Mouse (Mus musculus): ENCODE measurements around the gene Parp4.

DNA sequence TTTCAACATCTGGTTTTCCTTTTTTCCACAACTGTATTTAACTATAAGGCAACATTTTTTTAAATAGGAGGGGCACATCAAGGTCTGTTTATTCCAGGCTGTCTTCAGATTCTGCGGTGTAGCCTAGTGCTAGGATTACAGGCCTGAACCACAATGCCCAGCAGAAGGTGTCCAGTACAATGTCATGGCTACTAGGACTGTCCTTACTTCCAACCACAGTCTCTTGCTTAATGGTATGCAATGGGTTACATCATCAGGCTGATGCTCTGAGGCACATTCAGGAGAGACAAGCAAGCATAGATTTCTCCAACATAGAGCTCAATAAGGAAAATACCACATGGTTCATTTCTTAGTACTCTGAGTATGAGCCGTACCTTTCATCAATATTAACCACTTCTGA is 20.7 kb upstream of the Parp4 start:
- no peak for TF ChIP-seq CTCF (IDR thresholded peaks at IDR 0.05; ENCODE audit: control insufficient read depth, insufficient read depth, low read length)
- TF ChIP-seq POLR2A (IDR thresholded peaks at IDR 0.05; ENCODE audit: borderline replicate concordance, control insufficient read depth, low read depth, low read length): no peak
